Mouse (Mus musculus) kidney, adult 18-20 months (tissue): Measurements from ENCODE around the gene Tmem56.

ENCODE experiments used
- DNase-seq: peaks from one replicate; pipeline ENCODE4 v3.0.0; 2021

The Tmem56 gene

DNA sequence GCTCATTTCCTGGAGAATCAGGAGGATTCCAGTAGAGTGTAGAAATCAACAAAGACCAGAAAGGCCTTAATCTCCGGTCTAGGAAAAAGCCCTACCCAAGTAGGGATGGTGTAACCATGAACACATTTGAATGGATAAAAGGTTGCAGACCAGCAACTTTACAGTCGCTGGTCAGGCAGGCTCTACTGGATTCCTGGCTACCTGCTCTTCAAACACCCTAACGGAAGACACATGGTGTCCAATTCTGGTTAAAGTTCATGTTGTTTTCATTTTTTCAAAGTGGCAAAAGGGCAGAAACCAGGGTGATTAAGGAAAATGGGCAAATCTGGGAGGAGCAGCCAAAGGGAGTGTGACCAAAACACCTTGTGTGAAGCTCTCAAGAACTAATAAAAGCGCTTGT is 5.9 kb downstream of the Tmem56 start:
- no peak for DNase-seq

DNA sequence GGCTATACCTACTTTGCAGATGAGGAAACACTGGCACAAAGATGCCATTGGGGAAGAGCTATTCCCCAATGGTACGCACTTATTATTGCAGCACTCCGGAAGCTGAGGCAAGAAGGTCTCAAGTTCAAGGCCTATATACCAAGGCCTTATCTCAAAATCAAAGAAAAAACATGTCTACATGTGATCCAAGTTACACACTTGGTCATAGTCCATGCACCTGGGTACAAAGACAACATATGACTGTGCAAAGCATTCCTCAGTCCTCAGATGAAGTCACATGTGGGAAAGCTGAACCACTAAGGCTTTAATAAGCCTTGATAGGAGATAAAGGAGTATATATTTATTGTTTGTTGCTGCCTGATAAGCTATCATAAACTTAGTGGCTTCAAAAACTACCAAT is 8.9 kb downstream of the Tmem56 start:
- no peak for DNase-seq

DNA sequence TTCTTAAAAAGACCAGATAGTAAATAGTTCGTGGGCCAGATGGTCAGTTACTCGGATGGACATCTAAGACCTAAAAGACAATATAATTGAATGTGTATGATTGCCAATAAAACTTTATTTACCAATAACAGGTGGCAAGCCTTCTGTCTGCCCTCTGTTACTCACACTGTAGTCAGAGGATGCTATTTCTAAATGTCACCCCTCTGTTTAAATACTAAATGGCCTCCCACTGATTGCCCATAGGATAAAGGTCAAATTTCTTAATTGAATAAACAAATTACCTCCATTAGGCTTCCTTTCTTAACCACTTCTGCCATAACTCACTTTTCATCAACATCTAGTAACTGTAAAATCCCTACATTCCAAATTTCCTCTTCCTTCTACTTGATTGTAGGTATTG is 10.3 kb downstream of the Tmem56 start:
- DNase-seq: no peak

DNA sequence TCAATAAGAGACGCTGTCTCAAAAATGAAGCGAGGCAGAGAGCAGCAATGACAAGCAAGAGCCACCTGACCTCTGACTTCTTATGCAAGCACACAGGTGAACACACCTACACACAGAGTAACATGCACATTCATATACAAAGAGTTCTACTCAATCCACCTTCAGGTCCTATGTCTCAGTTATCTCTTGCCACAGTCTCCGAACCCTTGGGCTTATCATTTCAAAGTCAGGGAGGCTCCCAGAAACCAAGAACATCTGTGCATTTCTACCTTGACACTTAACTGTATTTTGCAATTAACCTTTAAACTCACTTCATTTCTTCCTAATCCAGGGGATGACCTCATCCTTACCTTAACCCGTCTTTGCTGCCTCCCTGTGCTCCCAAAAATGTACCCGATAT is 15.6 kb downstream of the Tmem56 start:
- no peak for DNase-seq

DNA sequence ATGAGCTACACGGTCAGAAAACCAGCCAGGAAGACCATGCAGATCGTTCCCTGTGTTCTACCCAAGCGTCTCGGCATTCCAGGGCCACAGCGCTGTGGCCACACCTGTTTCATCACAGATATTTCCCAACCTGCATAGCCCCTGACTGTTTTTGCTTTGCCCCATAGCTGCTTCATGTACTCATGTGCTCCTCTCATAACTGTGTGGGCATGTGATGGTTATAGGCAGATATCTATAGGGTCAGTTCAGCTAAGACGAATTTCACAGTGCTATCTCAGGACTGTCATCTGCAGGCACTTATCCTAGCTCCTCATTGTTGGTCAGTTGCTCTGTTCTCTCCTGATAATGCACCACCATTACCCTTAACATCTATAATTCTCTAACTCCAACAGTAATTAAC is 18.7 kb downstream of the Tmem56 start:
- no peak for DNase-seq

DNA sequence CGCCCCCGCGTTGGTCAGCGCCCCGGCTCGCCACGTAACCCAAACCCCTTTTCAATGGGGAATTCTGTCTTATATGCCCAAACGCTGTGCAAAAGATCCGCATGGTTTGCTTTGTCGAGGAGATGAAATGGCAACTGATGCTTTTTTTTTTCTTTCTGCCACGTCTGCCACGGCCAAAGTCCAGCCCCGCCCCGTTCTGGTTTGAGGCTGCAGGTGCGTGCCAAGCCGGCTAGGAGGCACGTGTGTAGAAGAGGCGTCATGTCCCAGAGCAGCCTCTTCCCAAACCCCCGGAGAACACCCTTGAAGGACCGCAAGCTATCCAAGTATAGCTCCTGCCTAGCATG is 19.7 kb downstream of the Tmem56 start:
- DNase-seq: peak; percentile 84

DNA sequence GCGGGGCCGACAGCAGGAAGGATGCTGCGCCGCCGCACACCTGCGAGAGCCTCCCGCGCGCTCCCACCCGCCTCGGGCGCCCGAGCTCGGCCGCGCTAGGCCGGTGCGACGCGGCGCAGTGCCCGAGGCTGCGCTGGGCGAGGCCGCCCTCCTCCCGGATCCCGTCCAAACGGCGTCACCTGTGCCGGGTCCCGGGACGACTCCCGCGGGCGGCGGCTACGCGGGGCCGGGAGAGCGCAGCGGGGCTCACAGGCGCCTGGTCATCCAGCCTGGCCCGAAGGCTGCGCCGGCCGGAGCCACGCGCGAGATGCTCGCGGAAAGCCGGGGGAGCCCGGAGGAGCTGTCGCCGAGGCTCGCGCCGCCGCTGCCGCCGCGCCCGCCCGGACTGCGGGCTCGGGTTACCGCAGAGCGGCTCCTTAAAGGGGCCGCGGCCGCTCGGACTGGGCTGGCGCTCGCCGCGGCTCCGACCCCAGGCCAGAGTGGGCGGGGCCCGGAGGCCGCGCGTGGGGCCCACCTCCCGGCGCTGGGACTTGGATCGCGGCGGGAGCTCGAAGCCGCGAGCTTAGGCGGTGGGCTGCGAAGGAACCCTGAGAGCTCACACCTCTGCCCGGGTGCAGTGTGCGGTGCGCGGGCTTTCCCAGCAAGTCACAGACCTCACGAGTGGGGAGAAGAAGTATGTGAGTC is 20.2 kb downstream of the Tmem56 start:
- DNase-seq: peak; percentile 67

DNA sequence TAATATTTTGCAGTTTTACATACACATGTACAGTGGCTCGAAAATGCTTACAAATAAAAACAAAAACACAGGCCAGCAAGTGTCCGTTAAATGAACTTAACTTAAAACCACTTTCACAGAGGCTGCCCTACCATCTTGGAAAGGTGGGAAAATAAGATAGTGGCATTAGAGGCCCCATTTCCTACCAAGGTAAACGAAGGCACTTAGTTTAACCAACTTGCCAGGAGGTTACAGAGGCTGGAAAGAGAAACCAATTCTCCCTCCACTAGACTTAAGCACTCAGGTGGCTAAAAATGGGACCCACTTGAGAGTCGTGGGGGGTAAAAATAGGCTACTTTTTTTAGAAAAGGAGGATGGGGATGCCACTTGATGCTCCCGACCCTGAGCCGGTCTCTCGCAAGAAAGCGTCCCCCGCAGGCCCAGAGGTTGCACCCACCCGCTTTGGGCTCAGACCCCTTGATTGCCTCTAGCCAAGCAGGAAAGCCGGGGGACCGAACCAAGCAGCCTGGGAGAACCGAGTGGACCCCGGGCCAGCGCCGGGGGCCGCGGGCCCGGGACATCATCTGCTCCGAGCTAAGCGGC is 20.9 kb downstream of the Tmem56 start:
- DNase-seq: no peak

DNA sequence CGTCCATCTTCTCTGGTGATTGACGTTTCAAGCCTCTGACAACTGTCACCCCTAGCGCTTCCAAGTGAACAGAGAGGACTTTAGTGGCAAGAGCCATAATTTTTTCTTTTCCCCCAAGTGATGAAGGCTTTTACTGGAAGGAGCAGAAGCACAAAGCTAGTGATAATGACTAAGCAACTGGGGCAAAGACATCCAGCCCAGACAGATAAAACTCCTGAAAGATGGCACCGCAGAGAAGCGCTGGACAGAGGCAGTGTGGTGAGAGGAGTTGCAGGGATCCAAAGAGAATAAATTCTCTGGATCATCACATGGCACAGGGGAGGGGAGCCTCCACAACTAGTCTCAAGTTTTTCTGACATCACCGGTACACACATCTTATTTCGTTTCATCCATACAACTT is 21.6 kb downstream of the Tmem56 start:
- no peak for DNase-seq

DNA sequence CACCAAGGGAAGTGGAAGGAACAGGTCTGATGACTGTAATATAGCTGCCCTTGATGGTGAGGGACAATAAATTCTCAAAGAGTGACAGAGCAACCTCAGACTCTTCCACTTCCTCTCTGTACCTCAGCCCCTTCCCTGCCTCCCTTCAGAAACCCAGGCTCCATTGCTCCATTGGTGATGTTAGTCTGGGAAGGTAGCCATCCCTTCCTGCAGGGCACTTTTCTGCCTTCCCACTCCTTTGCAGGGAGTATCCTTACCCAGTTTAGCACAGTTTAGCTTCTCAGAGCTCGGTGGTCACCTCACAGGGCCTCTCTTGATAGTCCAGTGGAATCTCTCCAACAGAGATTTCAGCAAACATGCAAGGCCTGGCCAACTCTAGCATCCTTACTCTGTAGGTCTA is 22.1 kb downstream of the Tmem56 start:
- no peak for DNase-seq

DNA sequence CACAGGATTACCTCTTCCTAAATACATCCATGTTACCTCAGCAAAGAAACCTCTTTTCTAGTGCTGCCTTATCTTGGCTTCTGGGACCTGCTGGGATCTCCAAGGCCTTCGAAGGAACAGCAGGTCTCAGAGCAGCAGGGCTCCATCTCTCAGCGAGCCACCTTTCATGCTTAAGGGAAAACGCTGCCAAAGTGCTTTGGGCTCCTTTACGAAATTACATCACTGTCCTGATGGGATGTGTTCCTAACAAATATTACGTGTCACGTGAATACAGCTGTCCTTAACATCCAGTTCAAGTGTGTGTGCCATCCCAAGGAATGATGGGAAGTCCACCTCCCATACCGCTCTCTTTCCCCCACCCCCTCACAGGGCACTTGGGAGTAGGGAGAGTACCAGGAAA is 22.9 kb downstream of the Tmem56 start:
- no peak for DNase-seq

DNA sequence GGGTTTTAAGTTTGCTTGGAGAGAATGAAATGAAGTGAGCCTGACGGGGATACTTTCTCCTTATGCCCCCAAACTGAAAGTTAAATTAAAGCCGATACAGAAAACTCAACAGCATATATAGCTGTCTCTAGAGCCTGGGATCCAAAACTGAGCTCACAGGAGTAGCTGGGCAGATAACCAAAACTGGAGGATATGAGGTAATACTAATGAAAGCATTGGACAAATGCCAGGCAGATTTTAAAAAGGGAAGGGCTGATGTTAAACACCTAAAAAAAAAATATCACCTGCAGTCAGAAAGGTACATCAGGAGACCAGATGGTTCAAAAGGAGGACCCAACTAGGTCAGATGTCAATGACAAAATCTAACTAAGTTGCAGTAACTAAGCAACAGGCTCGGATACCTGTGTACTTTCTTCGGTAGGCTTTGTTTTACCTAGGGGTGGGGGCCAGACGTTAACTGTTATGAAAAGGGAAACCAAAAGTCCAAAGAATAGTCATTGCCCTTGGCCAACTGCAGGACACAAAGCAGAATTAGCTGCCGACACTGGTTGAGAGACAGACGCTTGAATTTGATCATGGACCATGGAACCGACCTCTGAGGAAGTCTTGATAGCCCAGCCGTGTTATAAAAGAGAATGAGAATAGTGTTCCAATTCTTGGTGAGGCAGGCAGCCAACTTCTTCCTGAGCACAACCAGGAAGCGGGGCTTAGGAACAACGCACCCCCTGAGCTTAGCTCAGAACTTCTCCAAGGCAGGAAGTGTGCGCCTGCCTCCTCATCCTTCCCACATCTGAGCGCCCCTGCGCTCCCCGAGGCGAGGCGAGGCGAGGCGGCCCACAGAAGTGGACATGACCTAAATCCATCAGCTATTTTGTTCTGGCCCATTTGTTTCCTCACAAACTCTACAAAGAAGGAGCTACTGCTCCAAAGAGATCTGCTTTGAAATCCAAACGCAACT is 24.1 kb downstream of the Tmem56 start:
- DNase-seq: no peak

DNA sequence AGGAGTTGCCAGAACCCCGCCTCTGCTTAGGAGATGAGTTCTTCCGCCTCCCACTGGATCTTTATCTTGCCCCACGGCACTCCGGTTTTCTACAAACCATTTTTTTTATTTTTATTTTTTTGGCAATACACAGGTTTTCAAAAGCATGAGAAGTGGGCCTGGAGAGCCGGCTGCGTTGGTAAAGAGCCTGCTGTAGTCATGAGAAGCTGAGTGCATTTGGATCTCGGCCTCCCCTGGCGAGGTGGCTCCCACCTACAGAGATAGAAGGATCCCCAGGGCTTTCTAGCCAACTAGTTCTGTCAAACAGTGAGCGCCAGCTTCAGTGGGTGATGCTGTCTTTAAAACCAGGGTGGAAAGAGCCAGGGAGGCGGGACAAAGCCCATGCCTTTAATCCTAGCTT is 25.5 kb downstream of the Tmem56 start:
- DNase-seq: no peak

DNA sequence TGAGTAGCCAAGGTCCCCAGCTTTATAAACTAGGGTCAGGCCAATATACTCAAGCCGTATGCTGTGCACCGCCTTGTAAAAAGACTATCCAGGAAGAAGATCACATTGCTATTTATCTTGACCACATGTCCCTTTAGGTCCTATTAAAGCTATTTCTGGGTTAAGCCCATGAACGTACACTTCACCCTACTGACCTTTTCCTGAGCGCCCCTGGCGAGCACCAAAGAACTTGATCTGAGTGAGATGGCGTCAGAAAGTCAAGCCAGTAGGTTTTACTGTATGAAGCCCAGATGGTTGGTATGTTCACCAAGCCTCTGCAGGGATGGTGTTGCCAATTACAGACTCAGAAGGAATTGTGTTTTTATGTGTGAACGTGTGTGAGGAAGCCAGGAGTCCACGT is 26.8 kb downstream of the Tmem56 start:
- no peak for DNase-seq

DNA sequence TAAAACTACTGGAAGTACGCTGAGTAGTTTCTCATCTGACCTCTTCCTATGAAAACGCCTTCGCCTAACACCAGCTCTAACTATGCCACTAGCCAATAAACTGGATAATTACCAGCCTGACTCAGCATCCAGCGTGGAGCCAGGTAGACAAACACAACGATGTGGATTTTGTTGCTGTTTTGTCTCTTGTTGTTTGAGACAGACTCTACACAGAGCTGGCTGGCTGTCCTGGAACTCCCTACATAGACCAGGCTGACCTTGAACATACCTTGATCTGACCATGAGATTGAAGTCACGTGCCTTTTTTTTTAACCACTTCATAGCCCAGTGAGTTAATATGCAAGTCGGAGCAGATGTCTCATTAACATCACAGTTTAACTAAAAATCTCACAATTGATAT is 27.4 kb downstream of the Tmem56 start:
- DNase-seq: no peak

DNA sequence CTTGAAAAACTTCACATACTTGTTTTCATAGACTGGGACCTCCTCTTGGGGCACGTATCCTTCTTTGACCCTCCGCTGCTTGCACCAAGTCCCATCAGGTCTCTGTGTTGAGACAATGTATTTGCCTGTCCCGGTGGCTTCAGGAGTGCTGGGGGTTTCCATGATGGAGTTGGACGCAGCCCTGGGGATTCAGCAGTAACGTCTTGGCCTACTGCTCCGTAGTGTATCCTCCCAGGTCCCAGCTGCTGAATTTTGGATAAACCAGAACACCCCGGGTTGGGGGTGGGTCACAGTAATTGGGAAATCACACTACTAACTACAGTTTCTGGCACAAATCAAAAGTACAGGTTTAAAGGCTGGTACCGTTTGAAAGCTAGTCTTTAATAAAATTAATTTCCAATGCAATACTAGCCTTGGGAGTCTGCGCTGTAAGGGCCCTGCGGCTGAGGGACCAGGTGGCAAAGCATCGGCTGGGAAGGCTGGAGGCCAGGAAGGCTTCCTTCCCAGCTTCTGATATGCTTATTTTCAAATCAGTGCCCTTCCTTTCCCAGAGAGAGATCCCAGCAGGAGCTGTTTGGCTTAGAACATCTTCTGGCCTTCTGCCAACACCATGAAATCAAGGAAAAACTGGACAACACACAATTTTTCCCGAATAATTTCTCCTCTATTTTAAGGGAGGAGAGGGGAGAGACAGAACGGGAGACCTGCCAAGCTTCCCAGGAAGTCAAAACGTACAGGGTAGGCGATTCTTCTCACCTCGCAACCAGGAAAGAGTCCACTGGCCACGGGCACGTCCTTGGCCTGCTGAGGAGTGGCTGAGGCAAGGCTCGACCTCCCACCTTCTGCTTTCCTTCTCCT is 32.1 kb downstream of the Tmem56 start:
- no peak for DNase-seq

DNA sequence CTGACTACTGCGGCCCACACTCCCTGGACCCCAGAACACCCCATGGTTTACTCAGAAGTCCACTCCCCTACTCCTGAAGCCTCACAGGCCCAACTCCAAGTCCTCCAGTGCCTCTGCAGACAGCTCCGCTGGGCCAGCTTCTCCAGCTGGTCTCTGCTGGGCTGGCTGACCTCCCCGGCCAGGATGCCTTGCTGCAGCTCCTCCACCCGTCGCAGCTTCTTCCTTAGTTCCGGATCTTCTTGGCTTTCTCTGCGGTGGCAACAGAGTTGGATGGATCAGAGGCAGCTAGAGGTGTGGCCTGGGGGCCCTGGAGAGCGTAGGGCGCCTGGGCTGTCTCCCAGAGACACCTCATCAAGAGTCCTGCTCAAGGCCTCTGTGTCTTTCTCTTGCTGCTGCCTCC is 32.9 kb downstream of the Tmem56 start:
- DNase-seq: no peak

DNA sequence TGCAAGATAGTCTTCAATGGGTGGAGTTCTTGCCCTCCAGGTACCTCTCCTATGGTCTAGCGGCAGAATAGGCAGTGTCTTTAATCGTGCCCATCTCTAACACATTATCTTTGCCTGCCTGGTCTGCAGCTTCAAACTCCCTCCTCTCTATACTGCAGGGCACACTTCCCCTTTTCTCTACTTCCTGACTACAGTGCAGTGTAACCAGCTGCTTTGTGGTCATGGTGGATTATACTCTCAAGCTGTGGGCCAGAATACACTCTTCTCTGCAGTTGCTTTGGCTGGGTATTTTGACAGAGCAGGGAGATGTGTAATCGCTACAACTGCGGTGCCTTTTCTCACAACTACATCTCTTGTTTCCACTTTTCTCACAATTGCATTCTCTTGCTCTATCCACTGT is 40.0 kb downstream of the Tmem56 start:
- DNase-seq: no peak

DNA sequence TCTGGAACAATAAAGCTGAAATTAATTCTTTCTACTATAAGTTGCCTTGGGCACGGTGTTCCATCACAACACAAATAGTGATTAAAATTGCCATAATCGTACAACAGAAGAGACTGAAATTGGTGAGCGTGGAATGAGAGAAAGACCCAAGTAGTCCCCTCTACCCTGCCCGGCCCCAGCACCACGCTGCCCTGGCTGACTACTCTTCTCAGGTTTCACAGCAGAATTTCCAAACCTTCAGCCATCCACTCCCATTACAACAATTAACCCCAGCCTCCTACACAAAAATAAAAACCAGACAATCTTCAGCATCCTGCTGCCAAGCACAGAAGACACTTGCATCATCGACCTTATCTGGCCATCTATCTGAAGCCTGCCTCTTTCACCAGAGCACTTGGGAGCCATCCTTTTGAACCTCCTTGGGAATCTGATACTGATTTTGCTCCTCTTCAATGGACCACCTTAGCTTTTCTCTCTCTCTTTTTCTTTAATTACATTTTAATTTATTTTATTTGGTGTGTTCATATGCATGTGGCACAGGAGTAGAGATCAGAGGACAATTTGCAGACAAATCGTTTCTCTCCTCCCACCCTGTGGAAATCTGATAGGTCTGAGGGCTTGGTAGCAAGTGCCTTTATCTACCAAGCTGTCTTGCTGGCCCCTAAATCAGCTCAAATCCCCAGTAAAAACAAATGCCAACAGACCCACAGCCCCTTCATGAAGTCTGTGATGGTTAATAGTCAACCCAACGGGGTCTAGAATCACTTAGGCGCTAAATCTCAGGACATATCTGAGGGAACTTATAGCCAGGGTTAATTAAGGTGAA is 40.6 kb downstream of the Tmem56 start:
- DNase-seq: no peak

DNA sequence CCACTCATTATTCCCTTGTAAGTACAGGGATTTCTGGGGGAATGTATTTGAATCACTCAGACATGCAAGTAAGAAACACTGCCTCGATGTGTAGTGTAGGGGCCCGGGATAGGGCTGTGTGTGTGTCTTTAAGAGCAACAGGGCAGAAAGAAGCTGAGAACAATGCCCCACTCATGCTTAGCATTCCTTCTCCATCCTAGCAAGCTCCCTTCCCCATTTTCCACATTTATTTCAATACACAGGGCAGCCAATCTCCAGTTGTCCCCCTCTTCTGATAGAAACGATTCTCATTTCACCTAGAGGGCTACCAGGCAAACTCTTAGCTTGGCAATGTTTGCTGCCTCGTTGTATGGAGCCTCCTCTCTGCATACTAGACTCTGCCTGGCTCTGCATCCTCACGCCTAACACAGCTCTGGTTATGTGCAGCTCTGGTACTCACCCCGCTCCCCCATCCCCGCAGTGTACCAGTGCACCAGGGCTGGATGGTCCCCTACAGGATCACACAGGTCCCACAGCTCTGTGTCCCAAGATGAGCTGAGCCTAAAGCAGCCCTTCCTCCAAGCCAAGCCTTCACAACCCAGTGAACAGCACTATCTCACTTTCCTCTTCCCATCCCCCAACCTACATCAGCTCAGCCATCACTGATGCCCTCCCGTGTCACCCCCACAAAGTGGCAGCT is 42.4 kb downstream of the Tmem56 start:
- no peak for DNase-seq

DNA sequence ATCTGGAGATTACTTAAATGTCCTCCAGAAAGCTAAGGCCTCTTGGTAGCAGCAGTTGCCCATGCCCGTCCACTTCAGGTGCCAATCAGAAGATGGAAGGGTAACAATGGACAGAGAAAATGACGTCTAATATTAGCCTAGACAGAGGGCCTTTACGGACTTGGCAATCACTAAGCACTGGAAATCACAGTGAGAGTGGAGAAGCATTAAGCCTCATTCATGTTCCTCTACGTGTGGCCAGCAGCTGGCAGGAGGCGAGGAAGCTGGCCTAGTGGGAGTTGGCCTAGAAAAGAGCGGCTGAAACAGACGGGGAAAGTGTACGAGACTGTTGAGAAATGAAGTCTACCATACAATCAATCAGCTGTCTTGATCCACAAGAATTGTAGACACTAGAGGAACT is 43.8 kb downstream of the Tmem56 start:
- DNase-seq: no peak

DNA sequence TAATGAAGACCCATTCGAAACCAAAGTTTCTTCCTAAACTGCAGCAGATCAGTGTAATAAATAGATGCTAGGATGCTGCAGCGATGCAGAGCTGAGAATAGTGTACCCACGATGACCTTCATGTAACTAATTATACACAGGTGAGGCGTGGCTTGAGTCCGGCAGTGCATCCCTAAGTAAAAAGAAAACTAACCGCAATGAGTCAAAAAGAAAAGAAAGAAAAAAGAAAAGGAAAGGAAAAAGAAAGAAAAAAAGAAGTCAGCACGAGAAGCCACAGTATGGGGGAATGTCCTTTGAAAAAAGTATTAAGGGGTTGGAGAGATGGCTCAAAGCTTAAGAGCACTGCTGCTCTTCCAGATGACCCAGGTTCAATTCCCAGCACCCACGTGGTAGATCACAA is 58.1 kb downstream of the Tmem56 start:
- no peak for DNase-seq
